Mouse (Mus musculus) right cerebral cortex, postnatal 25 days (tissue): ENCODE data around the gene Zer1.
A peak's percentile ranks its signal among the peaks of the same experiment; 100 is the strongest.

Source experiments
- DNase-seq: peaks from one replicate; pipeline ENCODE4 v3.0.0; 2022

Zer1 gene

DNA sequence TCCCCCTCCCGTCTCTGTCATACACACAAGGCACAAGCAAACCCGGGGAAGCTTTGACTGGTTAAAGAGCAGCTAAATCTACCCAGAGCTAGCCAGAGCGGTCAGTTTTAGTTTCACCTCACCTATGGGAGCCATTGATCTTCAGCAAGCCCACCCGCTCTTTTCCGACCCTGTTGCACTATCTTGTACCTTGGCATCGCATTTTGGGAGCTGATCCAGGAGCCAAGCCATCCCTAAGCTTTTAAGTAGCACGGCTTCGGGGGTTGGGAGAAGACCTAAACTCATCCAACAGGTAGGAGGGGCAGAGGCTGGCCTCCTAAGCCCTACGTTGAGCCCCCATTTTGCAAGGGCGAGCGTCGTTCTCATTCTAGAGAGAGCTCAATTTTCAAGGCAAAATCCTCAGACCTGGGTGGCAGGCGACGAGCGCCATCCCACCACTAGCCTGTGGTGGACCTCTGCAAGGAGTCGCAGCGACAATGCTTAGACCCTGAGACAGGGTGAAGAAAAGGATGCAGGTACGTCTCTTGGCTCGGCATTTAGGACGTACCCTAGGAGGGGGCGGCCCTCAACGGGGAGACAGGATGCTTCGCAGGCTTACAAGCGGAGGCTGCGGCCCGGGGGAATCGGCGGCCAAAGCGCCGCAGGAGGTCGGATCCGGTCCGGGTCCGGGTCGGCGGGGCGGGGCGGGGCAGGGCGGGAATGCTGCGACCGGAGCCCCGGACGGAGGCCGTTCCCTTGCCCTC lies 485 bp downstream of the Zer1 start:
- peak; percentile 43 for DNase-seq

DNA sequence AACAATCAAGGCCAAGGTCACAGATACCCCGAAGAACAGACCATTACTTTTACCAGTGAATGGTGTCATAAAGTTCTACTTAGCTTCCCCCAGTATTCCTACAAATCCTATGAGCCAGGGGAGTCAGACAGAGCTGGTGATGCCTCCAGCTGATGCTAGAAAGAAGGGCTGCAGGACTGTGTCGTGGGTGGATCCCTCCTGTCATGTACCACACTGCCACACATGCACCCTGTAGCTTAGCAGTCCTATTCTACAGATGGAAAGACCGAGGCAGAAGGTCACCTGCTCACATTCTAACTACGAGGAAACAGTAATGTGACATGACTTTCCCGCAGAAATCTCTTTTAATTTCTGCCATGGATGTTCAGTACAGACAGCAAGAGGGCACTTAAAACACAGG lies 1.6 kb downstream of the Zer1 start:
- no peak for DNase-seq

DNA sequence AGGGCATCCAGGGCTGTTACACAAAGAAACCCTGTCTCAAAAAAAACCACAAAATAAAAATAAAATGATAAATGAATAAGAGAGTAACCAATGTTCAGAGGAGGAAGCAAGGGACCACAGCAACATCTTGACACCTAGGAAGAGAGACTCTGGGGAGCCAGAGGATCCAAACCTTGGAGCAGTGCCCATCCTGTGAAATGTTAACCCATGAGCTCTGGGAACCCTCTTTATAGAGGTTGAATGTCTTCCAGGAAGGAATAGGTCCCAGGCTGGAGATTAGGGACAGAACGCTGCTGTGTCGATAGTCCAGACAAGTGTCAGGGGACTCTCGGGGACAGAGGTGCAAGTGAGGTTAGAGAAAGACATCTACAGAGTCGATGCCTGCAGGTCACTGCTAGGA lies 4.1 kb downstream of the Zer1 start:
- DNase-seq: no peak

- DNase-seq: peak; percentile 73
Measured at GRCm38 (mm10) chr2:30119641-30120051, 4.7 kb downstream of the Zer1 start.

- no peak for DNase-seq
Measured at GRCm38 (mm10) chr2:30112564-30112963, 11.8 kb downstream of the Zer1 start.

GRCm38 (mm10) chr2:30111500-30111899 lies 12.9 kb downstream of the Zer1 start:
- DNase-seq: no peak

DNA sequence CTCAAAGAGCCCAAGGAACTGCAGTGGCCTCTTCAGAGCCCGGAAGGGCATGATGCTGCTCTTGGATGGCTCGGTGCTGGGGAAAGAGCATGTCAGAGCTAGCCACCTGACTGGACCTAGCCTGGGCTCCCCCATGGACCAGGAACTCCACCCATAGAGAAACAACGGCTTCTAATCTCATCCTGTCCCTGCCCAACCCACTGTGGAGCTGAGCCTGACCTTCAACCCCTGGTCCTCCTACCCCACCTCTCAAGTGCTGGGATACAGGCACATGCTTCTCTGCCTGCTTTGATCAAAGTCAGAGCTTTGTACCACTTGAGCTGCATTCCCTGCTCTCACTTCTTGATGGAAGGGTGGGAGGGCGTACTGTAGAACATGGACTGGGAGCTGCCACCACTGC lies 16.1 kb downstream of the Zer1 start:
- DNase-seq: no peak

- DNase-seq: no peak
Measured at GRCm38 (mm10) chr2:30107646-30108045, 16.7 kb downstream of the Zer1 start.

GRCm38 (mm10) chr2:30106364-30106763 lies 18.0 kb downstream of the Zer1 start:
- DNase-seq: no peak

- no peak for DNase-seq
Measured at GRCm38 (mm10) chr2:30100214-30100613, 24.2 kb downstream of the Zer1 start.

DNA sequence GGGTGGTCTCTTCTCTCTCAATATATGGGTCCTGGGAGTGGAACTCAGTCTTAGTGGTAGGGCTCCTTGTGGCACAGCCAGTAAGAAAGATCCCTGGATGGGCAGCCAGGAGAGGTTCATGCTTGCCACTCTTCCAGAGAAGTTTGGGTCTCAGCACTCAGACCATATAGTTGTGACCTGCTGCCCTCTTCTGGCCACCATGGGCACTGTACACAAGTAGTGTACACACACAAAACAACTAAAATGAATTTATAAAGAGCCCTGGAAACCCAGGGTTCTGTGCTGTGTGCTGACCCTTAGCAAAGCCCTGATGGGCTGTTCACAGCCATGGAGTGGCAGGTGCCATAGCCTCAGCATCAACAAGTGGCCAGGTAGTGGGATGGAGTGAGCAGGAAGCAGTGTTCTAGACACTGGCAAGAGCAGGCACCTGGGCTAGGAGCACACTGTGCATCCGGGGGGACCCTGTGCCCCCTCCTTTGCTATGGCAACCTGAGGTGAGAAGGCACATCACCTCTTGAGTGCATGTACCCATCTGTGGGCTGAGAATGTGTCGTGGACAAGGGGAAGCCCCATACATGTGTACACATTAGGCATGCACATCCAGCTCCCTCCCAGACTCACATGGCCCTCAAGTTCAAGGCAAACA lies 28.4 kb downstream of the Zer1 start:
- no peak for DNase-seq

- DNase-seq: no peak
Measured at GRCm38 (mm10) chr2:30094208-30094588, 30.2 kb downstream of the Zer1 start.

DNA sequence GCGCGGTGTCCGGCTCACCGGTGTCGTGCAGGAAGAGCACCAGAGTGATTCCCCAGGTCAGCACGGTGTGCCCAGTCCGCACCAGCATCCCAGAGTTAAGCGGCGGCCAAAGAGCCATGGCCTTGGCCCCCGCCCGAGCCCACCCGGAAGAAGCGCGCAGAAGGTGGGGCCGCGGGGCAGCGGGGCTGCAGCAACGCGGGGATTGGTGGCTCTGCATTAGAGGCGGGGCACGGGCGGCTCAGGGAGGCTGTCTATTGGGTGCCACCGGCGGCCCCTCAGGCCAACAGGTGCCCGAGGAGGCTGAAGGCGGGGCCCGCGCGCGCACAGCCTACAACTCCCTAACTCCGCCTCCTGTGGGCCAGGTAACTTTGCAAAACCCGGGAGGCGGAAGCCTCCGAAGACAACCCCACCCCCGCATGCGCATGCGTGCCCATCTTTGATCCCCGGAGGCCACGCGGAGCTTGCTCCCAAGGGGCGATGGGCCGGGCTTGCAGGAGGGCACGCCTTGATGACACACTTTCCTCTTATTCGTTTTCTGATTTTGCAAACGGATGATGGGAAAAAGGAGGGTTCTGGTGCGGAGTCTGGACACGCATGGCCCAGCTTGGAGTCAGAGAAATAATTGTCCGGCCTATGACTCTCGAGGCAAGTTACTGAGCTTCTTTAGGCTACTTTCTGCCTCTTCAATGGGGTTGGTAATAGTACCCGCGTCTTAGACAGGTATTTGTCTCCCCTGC lies 30.7 kb downstream of the Zer1 start, which contains the start of gene Zdhhc12:
Gene Zdhhc12 (minus strand): TSS at position 178 of the 737 bp plus-strand sequence.
- DNase-seq: peak; percentile 93

DNA sequence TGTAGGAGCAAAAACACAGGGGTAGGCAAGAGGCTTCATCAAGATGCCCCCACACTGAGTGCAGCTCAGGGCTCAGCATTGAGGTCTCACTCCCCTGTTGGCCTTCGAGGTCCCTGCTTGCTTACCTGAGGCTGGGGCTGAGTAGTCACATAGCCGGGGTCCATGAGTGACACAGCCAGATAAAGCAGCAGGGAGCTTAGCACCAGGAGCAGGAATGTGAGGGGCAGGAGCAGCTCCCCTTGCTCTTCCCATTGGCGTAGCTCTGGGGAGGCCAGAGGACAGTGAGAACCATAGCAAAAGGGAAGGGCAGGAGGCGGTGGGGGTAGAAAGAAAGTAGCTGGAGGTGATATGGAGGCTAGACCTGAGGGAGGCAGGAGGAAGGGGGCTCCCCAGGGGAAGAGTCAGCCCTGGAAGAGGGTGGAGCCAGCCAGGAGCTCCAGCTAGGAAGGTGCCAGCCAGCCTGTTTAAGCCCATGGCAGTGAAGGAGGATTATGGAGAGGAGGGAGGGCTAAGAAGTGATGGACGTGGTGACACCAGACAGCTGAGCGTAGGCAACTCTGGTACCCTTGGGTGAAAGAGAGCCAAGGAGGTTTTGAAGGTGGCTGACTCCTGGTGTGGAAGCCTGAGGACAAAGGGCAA lies 32.0 kb downstream of the Zer1 start:
- no peak for DNase-seq

DNA sequence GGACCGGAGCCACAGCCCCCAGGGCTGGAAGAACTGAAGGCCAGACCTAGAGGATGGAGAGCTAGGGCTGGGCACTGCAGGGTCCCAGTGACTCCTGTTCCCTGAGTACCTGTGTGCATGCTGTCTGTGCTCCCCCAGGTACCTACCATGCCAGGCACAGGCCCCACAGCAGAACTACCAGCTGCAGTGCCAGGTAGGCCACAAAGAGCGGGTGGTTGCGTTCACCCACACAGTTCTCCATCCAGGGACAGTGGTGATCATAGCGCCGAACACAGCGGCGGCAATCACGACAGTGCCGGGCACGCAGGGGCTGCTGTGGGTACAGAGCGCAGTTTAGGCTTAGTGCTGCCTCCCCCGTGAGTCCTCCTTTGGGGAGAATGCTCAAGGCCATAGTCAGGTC lies 32.9 kb downstream of the Zer1 start:
- no peak for DNase-seq

- no peak for DNase-seq
Measured at GRCm38 (mm10) chr2:30087310-30087709, 37.1 kb downstream of the Zer1 start.

- no peak for DNase-seq
Measured at GRCm38 (mm10) chr2:30084632-30085031, 39.8 kb downstream of the Zer1 start.

DNA sequence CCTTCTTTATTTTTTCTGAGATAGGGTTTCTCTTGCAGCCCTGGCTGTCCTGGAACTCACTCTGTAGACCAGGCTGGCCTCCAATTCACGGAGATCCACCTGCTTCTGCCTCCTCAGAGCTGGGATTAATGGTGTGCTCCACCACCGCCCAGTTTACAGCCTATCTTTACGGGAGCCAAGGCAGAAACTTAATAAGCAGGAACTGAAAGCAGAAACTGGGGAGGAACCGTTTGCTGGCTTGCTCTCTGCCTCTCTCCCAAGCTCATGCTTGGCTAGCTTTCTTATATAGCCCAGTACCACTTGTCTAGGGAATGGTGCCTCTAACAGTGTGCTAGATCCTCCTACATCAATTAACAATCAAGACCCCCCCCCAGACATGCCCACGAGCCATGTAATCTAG lies 40.3 kb downstream of the Zer1 start:
- DNase-seq: no peak

GRCm38 (mm10) chr2:30080181-30080800 lies 44.1 kb downstream of the Zer1 start:
- DNase-seq: no peak

- no peak for DNase-seq
Measured at GRCm38 (mm10) chr2:30078760-30079159, 45.6 kb downstream of the Zer1 start.

DNA sequence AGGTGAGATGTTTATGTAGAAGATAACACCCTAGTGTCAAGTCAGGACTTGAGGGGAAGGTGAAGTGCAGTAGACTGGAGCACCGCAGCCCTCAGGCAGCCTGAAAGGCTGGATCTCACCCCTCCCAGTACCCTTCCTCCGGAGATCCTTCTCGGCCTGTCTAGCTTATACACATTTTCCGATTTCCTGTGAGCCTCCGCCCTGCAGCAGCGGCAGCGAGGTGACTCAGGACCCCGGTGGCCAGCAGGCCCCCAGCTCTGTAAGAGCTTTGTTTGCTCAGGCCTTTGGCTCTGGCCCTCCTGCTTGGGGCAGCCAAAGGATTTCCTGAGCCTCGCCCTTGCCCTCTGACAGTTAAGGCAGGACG lies 46.1 kb downstream of the Zer1 start:
- DNase-seq: no peak

DNA sequence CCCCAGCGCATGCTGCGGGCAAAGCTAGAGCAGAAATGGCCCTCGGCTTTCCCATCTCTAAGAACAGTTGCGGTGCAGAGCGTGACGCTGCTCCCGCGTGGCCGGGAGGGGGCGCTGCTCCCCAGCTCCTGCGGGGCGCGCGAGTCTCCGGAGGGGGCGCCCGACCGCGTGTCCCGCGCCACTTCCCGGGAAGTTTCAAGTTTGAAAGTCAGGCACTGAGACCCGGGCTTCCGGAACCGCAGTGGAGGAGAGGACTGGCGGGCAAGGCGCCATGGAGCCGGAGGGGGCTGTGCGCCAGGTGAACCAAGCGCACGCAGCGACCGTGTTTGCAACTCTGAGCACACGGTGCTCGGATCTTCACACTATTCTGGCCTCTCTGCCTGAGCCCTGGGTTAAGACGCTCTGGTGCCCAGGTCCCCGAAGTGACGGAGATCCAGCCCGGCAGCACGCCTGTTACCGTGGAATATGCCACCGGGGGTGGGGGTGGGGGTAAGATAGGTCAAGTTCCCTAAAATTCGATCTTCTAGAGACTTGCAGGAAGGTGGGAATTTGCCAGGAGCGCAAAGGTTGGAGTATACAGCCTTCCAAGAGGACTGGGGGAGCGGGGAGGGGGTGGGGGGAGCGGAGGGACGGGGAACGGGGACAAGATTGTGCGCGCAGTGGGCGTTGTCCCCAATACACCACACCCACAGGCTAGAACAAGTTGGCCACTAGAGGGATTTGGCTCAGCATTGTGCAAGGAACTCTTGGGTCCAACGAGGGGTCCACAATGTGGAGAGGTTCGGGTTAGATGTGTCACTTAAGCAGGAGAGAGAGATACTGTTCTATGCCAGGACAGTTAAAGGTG lies 46.7 kb downstream of the Zer1 start, which contains the start of gene Pkn3:
Gene Pkn3 (plus strand): TSS at position 183 of the 847 bp plus-strand sequence.
- DNase-seq: peak; percentile 70
